Mouse (Mus musculus) lung, embryonic 14.5 days (tissue): ENCODE data around the gene Maml2. TPM values are rescaled to one million over a fixed set of nuclear protein-coding genes. Genes with fewer than 3 reads are reported as not detected.
"Not testable (repeated sequence)": the region's sequence is repeated elsewhere in the genome, so short reads cannot be mapped to it uniquely, and the experiment has no call there.

ENCODE experiments used
- ATAC-seq: fragments of 200-750 bp; cut with Nextera tagmentation; 2 replicates; pipeline ENCODE4 v1.8.0; 2017; ENCODE audit warnings: mild to moderate bottlenecking, moderate TSS enrichment, moderate library complexity; ENCODE audit not compliant: insufficient read depth
- DNase-seq: peaks from one replicate; pipeline ENCODE4 v3.0.0-alpha.2; 2015
- H3K27ac ChIP-seq: fragments of 300-500 bp; sonication (generic); 2 replicates; pipeline ENCODE4 v1.5.1; 2014; ENCODE audit warnings: low read depth, mild to moderate bottlenecking, moderate library complexity
- H3K27me3 ChIP-seq: fragments of 300-500 bp; sonication (generic); 2 replicates; pipeline ENCODE4 v1.6.1; 2014; ENCODE audit warnings: low read length, control low read depth; ENCODE audit not compliant: insufficient read depth
- H3K36me3 ChIP-seq: fragments of 300-500 bp; sonication (generic); 2 replicates; pipeline ENCODE4 v1.6.1; 2014; ENCODE audit warnings: control low read depth; ENCODE audit not compliant: insufficient read depth
- H3K4me1 ChIP-seq: fragments of 300-500 bp; sonication (generic); 2 replicates; pipeline ENCODE4 v1.6.1; 2014; ENCODE audit warnings: antibody characterized with exemption, control low read depth; ENCODE audit not compliant: insufficient read depth
- H3K4me2 ChIP-seq: fragments of 300-500 bp; sonication (generic); 2 replicates; pipeline ENCODE4 v1.6.1; 2014; ENCODE audit warnings: mild to moderate bottlenecking
- H3K4me3 ChIP-seq: fragments of 300-500 bp; sonication (generic); 2 replicates; pipeline ENCODE4 v1.5.1; 2014; ENCODE audit warnings: low read depth, low read length
- H3K9ac ChIP-seq: fragments of 300-500 bp; sonication (generic); 2 replicates; pipeline ENCODE4 v1.6.1; 2014
- H3K9me3 ChIP-seq: fragments of 300-500 bp; sonication (generic); 2 replicates; pipeline ENCODE4 v1.6.1; 2016; ENCODE audit warnings: low read depth, low read length, control low read depth
- CTCF ChIP-seq: IDR thresholded peaks from 2 replicates; pipeline ENCODE4 v1.5.1; 2016; ENCODE audit warnings: antibody characterized with exemption, low read depth
- WGBS: fragments of 180-500 bp; shearing (Covaris S2); extraction: QIAGEN DNeasy Blood & Tissue Kit; methylation state at CpG from one replicate; pipeline ENCODE4 v1.1.7; 2014; 5-methylcytosine and 5-hydroxymethylcytosine counted together
- polyA plus RNA-seq: library from polyadenylated mRNA; unstranded; fragments of >200 nt; fragmentation: Nextera tagmentation; extraction: Ambion mirVana; gene quantifications from 2 replicates; pipeline ENCODE4 v1.2.1, GENCODE M21; 2014

Maml2 gene
- polyA plus RNA-seq, 1 experiment from 2014 or later: 12.3 TPM

DNA sequence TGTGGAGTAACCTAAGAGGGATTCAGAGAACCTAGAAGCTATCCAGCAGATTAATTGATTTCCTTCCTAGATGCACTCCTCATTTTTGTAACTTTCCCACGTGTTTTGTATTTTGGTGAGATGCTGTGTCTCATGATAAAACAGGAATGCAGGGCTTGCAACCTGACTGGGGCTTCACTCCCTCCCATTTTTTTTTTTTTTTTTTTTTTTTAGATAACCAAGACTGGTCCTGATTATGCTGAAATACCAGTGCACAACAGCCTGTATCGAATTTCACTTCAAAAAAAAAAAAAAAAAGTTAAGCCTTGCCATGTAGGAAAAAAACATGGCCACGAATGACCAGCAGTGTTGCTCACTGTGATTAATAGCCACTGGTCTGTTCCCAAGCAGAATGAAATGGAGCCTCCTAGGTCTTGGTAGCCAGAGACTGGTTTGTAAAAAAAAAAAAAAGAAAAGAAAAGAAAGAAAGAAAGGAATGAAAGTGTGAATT, 409.4 kb downstream of the Maml2 start:
- H3K36me3 ChIP-seq: peaks cover 14% of the 10 kb centered on the region; the same call in 1 of the 2 replicates
- no peak overlapping the region for H3K4me2 ChIP-seq
- no peak overlapping the region for H3K9ac ChIP-seq
- 34% methylated on average over 3 of the region's 3 CpGs for WGBS
- H3K27ac ChIP-seq: no peak overlapping the region
- DNase-seq: no peak
- no peak for TF ChIP-seq CTCF
- no peak for ATAC-seq
- H3K27me3 ChIP-seq: no peaks in the 10 kb centered on the region
- H3K4me1 ChIP-seq: no peaks in the 10 kb centered on the region
- H3K9me3 ChIP-seq: no peaks in the 10 kb centered on the region
- H3K4me3 ChIP-seq: no peak overlapping the region

DNA sequence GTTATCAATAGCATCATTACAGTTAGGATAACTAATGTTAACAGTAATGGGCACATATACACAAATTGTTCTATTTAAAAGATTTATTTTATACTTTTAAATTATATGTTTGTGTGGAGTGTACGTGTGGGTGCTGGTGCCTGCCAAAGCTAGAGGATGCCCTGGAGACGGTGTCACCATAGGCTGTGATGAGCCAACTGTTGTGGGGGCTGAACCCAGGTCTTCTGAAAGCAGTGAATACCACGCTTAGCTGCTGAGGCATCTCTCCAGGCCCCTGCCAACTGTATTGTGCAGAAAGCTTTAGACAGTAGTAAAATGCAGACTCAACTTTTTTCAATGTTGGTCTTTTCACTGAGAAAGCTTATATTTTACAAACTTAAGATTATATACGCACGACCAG, 411.7 kb downstream of the Maml2 start:
- no peak overlapping the region for H3K4me3 ChIP-seq
- H3K9me3 ChIP-seq: no peaks in the 10 kb centered on the region
- no peak overlapping the region for H3K9ac ChIP-seq
- no peaks in the 10 kb centered on the region for H3K4me1 ChIP-seq
- TF ChIP-seq CTCF: no peak
- peaks cover 14% of the 10 kb centered on the region; the same call in 1 of the 2 replicates for H3K36me3 ChIP-seq
- DNase-seq: no peak
- no peaks in the 10 kb centered on the region for H3K27me3 ChIP-seq
- no peak overlapping the region for H3K4me2 ChIP-seq
- no peak for ATAC-seq
- no peak overlapping the region for H3K27ac ChIP-seq
- WGBS: 88% methylated on average over 5 of the region's 5 CpGs

DNA sequence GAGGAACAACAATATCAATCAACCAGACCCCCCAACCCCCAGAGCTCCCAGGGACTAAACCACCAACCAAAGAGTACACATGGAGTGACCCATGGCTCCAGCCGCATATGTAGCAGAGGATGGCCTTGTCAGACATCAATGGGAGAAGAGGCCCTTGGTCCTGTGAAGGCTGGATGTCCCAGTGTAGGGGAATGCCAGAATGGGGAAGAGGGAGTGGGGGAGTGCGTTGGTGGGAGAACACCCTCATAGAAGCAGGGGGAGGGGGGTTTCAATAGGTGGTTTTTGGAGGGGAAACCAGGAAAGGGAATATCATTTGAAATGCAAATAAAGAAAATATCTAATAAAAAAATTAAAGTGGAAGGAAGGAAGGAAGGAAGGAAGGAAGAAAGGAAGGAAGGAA, 418.1 kb downstream of the Maml2 start:
- H3K36me3 ChIP-seq, H3K27ac ChIP-seq, H3K27me3 ChIP-seq, H3K9ac ChIP-seq, H3K4me1 ChIP-seq, H3K9me3 ChIP-seq, H3K4me3 ChIP-seq, DNase-seq: not testable (repeated sequence)
- ATAC-seq: peak; percentile 47
- 0 out of 2 replicates have a peak overlapping the region, but pooled peaks have one; percentile 40 for H3K4me2 ChIP-seq
- 68% methylated on average over 2 of the region's 2 CpGs for WGBS

DNA sequence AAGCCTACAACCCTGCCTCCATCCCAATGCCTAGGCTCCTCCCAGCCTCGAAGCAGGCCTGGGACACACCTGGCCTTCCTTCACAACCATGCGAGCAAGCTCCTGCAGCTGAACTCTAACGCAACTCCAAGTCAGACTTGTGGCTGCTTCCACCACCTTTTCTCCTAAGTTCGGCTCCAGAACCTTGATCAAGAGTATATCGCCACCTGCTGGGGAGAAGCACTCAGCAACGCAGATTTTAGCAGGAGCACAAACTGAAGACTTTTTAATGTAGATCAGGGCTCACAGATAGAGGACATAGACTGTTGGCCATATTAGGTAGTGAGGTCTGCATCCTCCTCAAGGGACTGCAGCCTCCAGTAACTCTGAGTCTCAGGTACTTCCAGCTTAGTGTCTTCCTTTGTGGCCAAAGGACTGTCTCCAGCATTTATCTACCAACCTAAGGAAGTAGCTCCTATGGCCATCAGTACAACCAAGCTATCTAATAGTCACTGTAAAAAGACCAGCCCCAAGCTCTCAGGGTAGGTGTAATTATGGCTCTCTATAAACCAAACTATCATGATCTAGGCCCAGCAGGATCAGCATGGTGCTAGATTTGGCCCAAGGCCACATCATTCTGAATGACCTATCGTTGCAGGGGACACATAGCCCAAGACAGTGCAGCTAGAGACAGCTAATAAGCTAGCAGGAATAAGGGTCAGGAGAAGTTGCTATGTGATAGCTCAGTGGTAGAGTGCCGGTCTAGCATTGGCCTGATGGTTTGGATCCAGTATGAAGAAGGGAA, 418.8 kb downstream of the Maml2 start:
- Histone ChIP-seq H3K4me2 (0 out of 2 replicates have a peak overlapping the region, but pooled peaks have one; percentile 40), H3K9ac (no peak overlapping the region), H3K9me3 (no peaks in the 10 kb centered on the region), H3K4me3 (no peak overlapping the region), H3K4me1 (no peaks in the 10 kb centered on the region), H3K27me3 (no peaks in the 10 kb centered on the region), H3K27ac (no peak overlapping the region), H3K36me3 (no peaks in the 10 kb centered on the region)
- TF ChIP-seq CTCF: peak; percentile 94
- ATAC-seq (peak; percentile 83), DNase-seq (peak; percentile 96)
- WGBS: 19% methylated on average over 8 of the region's 8 CpGs

DNA sequence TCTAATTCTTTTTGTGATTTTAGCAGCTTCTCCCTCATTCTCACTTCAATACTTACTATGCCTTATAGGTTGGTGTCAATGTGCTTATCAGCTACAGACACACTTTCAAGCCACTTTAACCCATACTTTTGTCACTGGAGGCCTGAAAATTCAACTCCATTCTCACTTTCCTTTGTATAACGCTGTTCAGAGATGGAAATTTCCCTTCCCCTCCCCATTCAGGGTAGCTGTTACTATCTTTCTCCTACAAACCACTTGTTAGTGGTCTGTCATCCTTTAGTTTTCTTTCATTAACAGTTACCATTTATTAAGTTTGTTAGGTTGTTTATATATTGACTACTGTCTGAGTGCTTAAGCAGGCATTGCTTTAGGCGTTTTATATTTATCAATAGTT, 450.6 kb downstream of the Maml2 start, which contains the start of gene Mtmr2:
Mtmr2 (plus strand) TSS at position 7 of the 394 bp plus-strand sequence.
- 42% methylated on average over 2 of the region's 2 CpGs for WGBS

DNA sequence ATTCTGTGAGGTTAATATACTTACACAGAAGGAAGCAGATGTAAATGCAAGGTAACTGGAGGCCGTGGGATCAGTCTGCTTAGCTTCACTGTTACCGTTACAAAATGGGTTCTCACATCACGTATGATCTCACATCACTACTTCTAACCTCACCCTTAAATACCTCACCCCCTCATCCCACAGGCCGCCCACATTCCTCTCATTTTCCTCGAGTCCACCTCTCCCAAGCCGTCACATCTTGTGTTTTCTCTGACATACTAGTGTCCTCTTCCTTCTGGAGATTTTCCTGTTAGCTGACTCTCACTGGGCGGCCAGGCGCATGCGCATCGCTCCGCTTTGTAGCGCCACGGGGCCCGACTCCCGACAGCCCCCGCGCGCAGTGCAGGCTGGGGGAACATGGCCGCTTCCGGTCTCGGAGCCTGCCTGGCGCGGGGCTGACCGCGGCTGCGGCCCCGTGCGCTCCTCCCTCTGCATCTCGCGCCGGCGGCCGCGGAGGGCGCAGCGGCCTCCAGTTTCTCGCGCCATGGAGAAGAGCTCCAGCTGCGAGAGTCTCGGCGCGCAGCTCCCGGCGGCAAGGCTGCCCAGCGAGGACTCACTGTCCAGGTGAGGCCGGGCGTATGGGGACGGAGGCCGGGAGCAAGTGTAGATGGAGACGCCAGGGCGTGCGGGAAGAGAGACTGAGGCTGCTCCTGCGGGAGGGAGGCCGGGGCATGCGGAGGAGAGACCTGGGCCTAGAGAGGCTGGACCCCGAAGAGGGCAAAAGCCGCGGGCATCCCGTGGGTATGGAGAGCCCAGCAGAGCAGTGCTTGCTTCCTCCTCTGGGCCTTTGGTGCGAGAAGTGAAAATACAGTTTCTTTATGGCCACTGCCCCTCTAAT, 451.3 kb downstream of the Maml2 start:
- H3K27me3 ChIP-seq: no peaks in the 10 kb centered on the region
- H3K36me3 ChIP-seq: no peaks in the 10 kb centered on the region
- peak overlapping the region; percentile 78 for H3K4me3 ChIP-seq
- DNase-seq: peak; percentile 97
- H3K4me1 ChIP-seq: peaks cover 7% of the 10 kb centered on the region
- WGBS: under 1% methylated on average over 60 of the region's 60 CpGs
- peak overlapping the region; percentile 92 for H3K27ac ChIP-seq
- H3K4me2 ChIP-seq: peak overlapping the region; percentile 80
- peak; percentile 98 for ATAC-seq
- H3K9ac ChIP-seq: peak overlapping the region; percentile 95
- H3K9me3 ChIP-seq: peaks cover 5% of the 10 kb centered on the region
- TF ChIP-seq CTCF: no peak

More for the DNA sequence above, 450.6 kb downstream of the Maml2 start, which contains the start of gene Mtmr2:
- DNase-seq (no peak), ATAC-seq (no peak)
- Histone ChIP-seq H3K27ac (peak within 1 kb of the TSS; percentile 92), H3K36me3 (no peaks in the 10 kb centered on the region), H3K4me3 (peak within 1 kb of the TSS; percentile 78), H3K4me2 (peak within 1 kb of the TSS; percentile 80), H3K27me3 (no peaks in the 10 kb centered on the region), H3K9me3 (no peaks in the 10 kb centered on the region; the same call in 1 of the 2 replicates), H3K9ac (peak within 1 kb of the TSS; percentile 95), H3K4me1 (peaks cover 7% of the 10 kb centered on the region)
- TF ChIP-seq CTCF: no peak

DNA sequence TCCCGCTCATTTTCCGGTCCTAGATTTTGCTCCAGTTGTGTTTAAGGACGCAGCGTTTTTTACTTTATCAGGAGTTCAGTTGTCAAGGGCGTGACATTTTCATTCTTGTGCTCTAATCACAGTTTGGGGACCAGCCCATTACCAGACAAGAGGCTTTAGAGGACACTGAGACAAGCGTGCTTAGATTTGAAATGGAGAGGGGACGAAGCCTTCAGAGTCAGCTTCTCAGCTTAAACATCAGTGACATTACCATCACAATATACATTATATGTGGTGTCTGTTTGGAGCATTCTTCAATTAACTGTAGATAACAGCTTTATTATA, 451.9 kb downstream of the Maml2 start:
- no peaks in the 10 kb centered on the region for H3K36me3 ChIP-seq

More for the DNA sequence above, 451.9 kb downstream of the Maml2 start:
- peak overlapping the region; percentile 80 for H3K4me2 ChIP-seq
- H3K27ac ChIP-seq: peak overlapping the region; percentile 92
- peaks cover 6% of the 10 kb centered on the region for H3K9me3 ChIP-seq
- peak overlapping the region; percentile 78 for H3K4me3 ChIP-seq
- H3K9ac ChIP-seq: peak overlapping the region; percentile 95
- no peak for TF ChIP-seq CTCF
- H3K4me1 ChIP-seq: peaks cover 7% of the 10 kb centered on the region
- H3K27me3 ChIP-seq: no peaks in the 10 kb centered on the region
- WGBS: 3% methylated on average over 7 of the region's 7 CpGs
- no peak for ATAC-seq
- peak; percentile 46 for DNase-seq
